Mouse (Mus musculus): ENCODE results near the gene Add3. TPM values are rescaled to one million over a fixed set of nuclear protein-coding genes. Genes with fewer than 3 reads are reported as not detected.
"Not testable (repeated sequence)": the region's sequence is repeated elsewhere in the genome, so short reads cannot be mapped to it uniquely, and the experiment has no call there.

Gene Add3
- polyA plus RNA-seq, 1 experiment from 2014 or later = 49.7 TPM

GRCm38 (mm10) chr19:53208830-53209229 lies 68.6 kb downstream of the Add3 start:
- 90% methylated on average over 7 of the region's 7 CpGs for WGBS
- no peak for ATAC-seq (ENCODE audit: low FRiP score)

GRCm38 (mm10) chr19:53210251-53210650 lies 70.0 kb downstream of the Add3 start:
- DNase-seq (ENCODE audit: low spot score, missing footprints) = no peak
- WGBS = 80% methylated on average over 2 of the region's 2 CpGs

More at GRCm38 (mm10) chr19:53208830-53209229, 68.6 kb downstream of the Add3 start:
- Histone ChIP-seq H3K9ac (ENCODE audit: low read length) (no peak overlapping the region), H3K4me2 (no peak overlapping the region), H3K27me3 (ENCODE audit: control insufficient read depth, insufficient read depth, low read length) (no peaks in the 10 kb centered on the region), H3K27ac (ENCODE audit: low read depth, low read length) (no peak overlapping the region), H3K9me3 (ENCODE audit: control insufficient read depth, low read length) (no peaks in the 10 kb centered on the region), H3K4me3 (ENCODE audit: low read depth, low read length) (no peak overlapping the region), H3K4me1 (ENCODE audit: control insufficient read depth, insufficient read depth, low read length) (no peaks in the 10 kb centered on the region), H3K36me3 (ENCODE audit: control insufficient read depth, insufficient read depth, low read length) (no peaks in the 10 kb centered on the region)
- DNase-seq (ENCODE audit: low spot score, missing footprints) = no peak

GRCm38 (mm10) chr19:53215352-53215751 lies 75.1 kb downstream of the Add3 start:
- ATAC-seq (ENCODE audit: low FRiP score) (no peak), DNase-seq (ENCODE audit: low spot score, missing footprints) (no peak)
- no peak overlapping the region for H3K9ac ChIP-seq (ENCODE audit: low read length)
- H3K9me3 ChIP-seq (ENCODE audit: control insufficient read depth, low read length) = no peaks in the 10 kb centered on the region
- no peak overlapping the region for H3K27ac ChIP-seq (ENCODE audit: low read depth, low read length)
- H3K4me2 ChIP-seq = no peak overlapping the region
- 82% methylated on average over 2 of the region's 2 CpGs for WGBS
- H3K27me3 ChIP-seq (ENCODE audit: control insufficient read depth, insufficient read depth, low read length) = no peaks in the 10 kb centered on the region
- H3K36me3 ChIP-seq (ENCODE audit: control insufficient read depth, insufficient read depth, low read length) = no peaks in the 10 kb centered on the region
- no peaks in the 10 kb centered on the region for H3K4me1 ChIP-seq (ENCODE audit: control insufficient read depth, insufficient read depth, low read length)
- no peak overlapping the region for H3K4me3 ChIP-seq (ENCODE audit: low read depth, low read length)

More at GRCm38 (mm10) chr19:53210251-53210650, 70.0 kb downstream of the Add3 start:
- no peak overlapping the region for H3K9ac ChIP-seq (ENCODE audit: low read length)
- no peak overlapping the region for H3K27ac ChIP-seq (ENCODE audit: low read depth, low read length)
- ATAC-seq (ENCODE audit: low FRiP score) = no peak
- no peak overlapping the region for H3K4me3 ChIP-seq (ENCODE audit: low read depth, low read length)
- no peaks in the 10 kb centered on the region for H3K4me1 ChIP-seq (ENCODE audit: control insufficient read depth, insufficient read depth, low read length)
- no peaks in the 10 kb centered on the region for H3K27me3 ChIP-seq (ENCODE audit: control insufficient read depth, insufficient read depth, low read length)
- H3K4me2 ChIP-seq = no peak overlapping the region
- H3K36me3 ChIP-seq (ENCODE audit: control insufficient read depth, insufficient read depth, low read length) = no peaks in the 10 kb centered on the region
- H3K9me3 ChIP-seq (ENCODE audit: control insufficient read depth, low read length) = no peaks in the 10 kb centered on the region

DNA sequence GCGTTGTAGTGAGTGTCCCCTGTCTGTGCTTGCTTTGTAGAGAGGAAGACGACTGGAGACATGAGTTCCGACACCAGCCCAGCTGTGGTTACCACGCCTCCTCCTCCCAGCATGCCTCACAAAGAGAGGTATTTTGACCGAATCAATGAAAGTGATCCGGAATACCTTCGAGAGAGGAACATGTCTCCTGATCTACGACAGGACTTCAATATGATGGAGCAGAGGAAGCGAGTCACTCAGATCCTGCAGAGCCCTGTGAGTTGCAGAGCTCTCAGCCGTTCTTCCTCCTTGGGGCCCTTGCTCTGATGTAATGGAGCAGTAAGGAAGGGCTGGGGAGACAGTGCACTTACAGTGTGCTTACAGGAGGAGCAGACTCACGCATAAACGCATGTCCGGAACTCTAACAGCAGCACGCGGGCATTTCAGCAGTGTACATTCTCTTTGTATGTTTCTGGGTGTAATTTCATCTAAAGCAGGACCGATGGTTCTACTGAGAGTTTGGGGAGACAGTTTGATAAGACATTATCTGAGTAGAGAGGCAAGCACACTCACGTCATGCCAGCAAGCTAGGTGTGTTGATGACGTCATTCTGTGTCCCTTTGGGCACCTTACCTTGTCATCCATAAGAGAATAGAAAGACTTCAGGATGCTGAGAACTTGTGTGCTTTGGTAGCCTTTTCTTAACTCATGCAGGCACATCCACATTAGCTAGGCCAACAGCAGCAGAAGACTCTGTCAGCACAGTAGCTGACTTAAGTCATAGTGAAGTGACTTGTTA lies 76.7 kb downstream of the Add3 start:
- no peaks in the 10 kb centered on the region for H3K36me3 ChIP-seq (ENCODE audit: control insufficient read depth, insufficient read depth, low read length)
- no peaks in the 10 kb centered on the region for H3K4me1 ChIP-seq (ENCODE audit: control insufficient read depth, insufficient read depth, low read length)
- no peak overlapping the region for H3K9ac ChIP-seq (ENCODE audit: low read length)
- DNase-seq (ENCODE audit: low spot score, missing footprints) = no peak
- H3K27me3 ChIP-seq (ENCODE audit: control insufficient read depth, insufficient read depth, low read length) = no peaks in the 10 kb centered on the region
- 91% methylated on average over 18 of the region's 18 CpGs for WGBS
- H3K4me2 ChIP-seq = no peak overlapping the region
- ATAC-seq (ENCODE audit: low FRiP score) = no peak
- H3K4me3 ChIP-seq (ENCODE audit: low read depth, low read length) = no peak overlapping the region
- H3K9me3 ChIP-seq (ENCODE audit: control insufficient read depth, low read length) = no peaks in the 10 kb centered on the region
- no peak overlapping the region for H3K27ac ChIP-seq (ENCODE audit: low read depth, low read length)

- Histone ChIP-seq H3K4me3 (ENCODE audit: low read depth, low read length) (no peak overlapping the region), H3K36me3 (ENCODE audit: control insufficient read depth, insufficient read depth, low read length) (no peaks in the 10 kb centered on the region), H3K4me2 (no peak overlapping the region), H3K27ac (ENCODE audit: low read depth, low read length) (no peak overlapping the region), H3K9me3 (ENCODE audit: control insufficient read depth, low read length) (no peaks in the 10 kb centered on the region), H3K27me3 (ENCODE audit: control insufficient read depth, insufficient read depth, low read length) (no peaks in the 10 kb centered on the region), H3K4me1 (ENCODE audit: control insufficient read depth, insufficient read depth, low read length) (no peaks in the 10 kb centered on the region), H3K9ac (ENCODE audit: low read length) (no peak overlapping the region)
- ATAC-seq (ENCODE audit: low FRiP score) = no peak
- 93% methylated on average over 8 of the region's 8 CpGs for WGBS
- no peak for DNase-seq (ENCODE audit: low spot score, missing footprints)
These were observed 77.6 kb downstream of the Add3 start for GRCm38 (mm10) chr19:53217837-53218236.

- DNase-seq (ENCODE audit: low spot score, missing footprints) (no peak), ATAC-seq (ENCODE audit: low FRiP score) (no peak)
- Histone ChIP-seq H3K9me3 (ENCODE audit: control insufficient read depth, low read length) (no peaks in the 10 kb centered on the region), H3K4me1 (ENCODE audit: control insufficient read depth, insufficient read depth, low read length) (no peaks in the 10 kb centered on the region), H3K27ac (ENCODE audit: low read depth, low read length) (no peak overlapping the region), H3K4me3 (ENCODE audit: low read depth, low read length) (no peak overlapping the region), H3K27me3 (ENCODE audit: control insufficient read depth, insufficient read depth, low read length) (no peaks in the 10 kb centered on the region), H3K9ac (ENCODE audit: low read length) (no peak overlapping the region), H3K4me2 (no peak overlapping the region), H3K36me3 (ENCODE audit: control insufficient read depth, insufficient read depth, low read length) (no peaks in the 10 kb centered on the region)
- WGBS = 73% methylated on average over 3 of the region's 3 CpGs
These were observed 79.1 kb downstream of the Add3 start for GRCm38 (mm10) chr19:53219305-53219704.

GRCm38 (mm10) chr19:53221186-53221585 lies 80.9 kb downstream of the Add3 start:
- ATAC-seq (ENCODE audit: low FRiP score) (no peak), DNase-seq (ENCODE audit: low spot score, missing footprints) (no peak)
- Histone ChIP-seq H3K27ac (ENCODE audit: low read depth, low read length) (no peak overlapping the region), H3K4me1 (ENCODE audit: control insufficient read depth, insufficient read depth, low read length) (no peaks in the 10 kb centered on the region), H3K36me3 (ENCODE audit: control insufficient read depth, insufficient read depth, low read length) (no peaks in the 10 kb centered on the region), H3K27me3 (ENCODE audit: control insufficient read depth, insufficient read depth, low read length) (no peaks in the 10 kb centered on the region), H3K9me3 (ENCODE audit: control insufficient read depth, low read length) (no peaks in the 10 kb centered on the region), H3K4me3 (ENCODE audit: low read depth, low read length) (no peak overlapping the region), H3K4me2 (no peak overlapping the region), H3K9ac (ENCODE audit: low read length) (no peak overlapping the region)
- WGBS = 94% methylated on average over 3 of the region's 3 CpGs

DNA sequence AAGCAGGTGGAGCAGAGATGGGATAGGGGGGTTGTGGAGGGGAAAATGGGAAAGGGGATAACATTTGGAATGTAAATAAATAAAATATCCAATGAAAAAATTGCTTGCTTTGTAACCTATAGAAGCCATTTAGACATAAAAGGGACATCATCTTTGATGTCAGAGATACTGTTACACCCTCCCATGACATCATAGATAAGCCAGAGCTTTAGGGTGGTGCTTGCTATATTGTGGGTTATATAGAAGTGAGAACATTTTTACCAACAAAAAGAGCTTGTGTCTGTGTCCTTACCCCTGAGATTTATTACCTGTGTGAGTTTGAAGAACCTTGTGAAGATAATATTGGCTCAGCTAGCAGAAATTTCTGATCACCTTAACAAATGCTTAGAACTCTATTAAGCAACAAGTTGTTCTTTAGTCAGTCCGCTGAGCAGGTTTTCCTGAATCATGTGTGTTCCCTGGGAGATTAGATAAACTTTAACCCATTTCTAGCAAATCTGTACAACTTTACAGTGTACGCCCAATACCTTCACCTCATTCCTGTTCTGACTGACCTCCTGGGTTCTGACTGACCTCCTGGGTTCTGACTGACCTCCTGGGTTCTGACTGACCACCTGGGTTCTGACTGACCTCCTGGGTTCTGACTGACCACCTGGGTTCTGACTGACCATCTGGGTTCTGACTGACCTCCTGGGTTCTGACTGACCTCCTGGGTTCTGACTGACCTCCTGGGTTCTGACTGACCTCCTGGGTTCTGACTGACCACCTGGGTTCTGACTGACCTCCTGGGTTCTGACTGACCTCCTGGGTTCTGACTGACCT lies 85.2 kb downstream of the Add3 start:
- not testable (repeated sequence) for H3K4me2 ChIP-seq; ATAC-seq (ENCODE audit: low FRiP score); H3K27ac ChIP-seq (ENCODE audit: low read depth, low read length); H3K27me3 ChIP-seq (ENCODE audit: control insufficient read depth, insufficient read depth, low read length); H3K9me3 ChIP-seq (ENCODE audit: control insufficient read depth, low read length); H3K4me1 ChIP-seq (ENCODE audit: control insufficient read depth, insufficient read depth, low read length); H3K4me3 ChIP-seq (ENCODE audit: low read depth, low read length); DNase-seq (ENCODE audit: low spot score, missing footprints); H3K9ac ChIP-seq (ENCODE audit: low read length); H3K36me3 ChIP-seq (ENCODE audit: control insufficient read depth, insufficient read depth, low read length)
- 81% methylated on average over 2 of the region's 2 CpGs for WGBS

- Histone ChIP-seq H3K27ac (ENCODE audit: low read depth, low read length) (no peak overlapping the region), H3K9ac (ENCODE audit: low read length) (no peak overlapping the region), H3K36me3 (ENCODE audit: control insufficient read depth, insufficient read depth, low read length) (no peaks in the 10 kb centered on the region), H3K4me2 (no peak overlapping the region), H3K4me3 (ENCODE audit: low read depth, low read length) (no peak overlapping the region), H3K9me3 (ENCODE audit: control insufficient read depth, low read length) (no peaks in the 10 kb centered on the region), H3K4me1 (ENCODE audit: control insufficient read depth, insufficient read depth, low read length) (no peaks in the 10 kb centered on the region), H3K27me3 (ENCODE audit: control insufficient read depth, insufficient read depth, low read length) (no peaks in the 10 kb centered on the region)
- DNase-seq (ENCODE audit: low spot score, missing footprints) (no peak), ATAC-seq (ENCODE audit: low FRiP score) (no peak)
- 88% methylated on average over 13 of the region's 13 CpGs for WGBS
These were observed 86.4 kb downstream of the Add3 start for GRCm38 (mm10) chr19:53226651-53227050.

Measured in midbrain, embryonic 11.5 days (tissue).